Mouse (Mus musculus): ENCODE results near the gene Pde4d. TPM values are rescaled to one million over a fixed set of nuclear protein-coding genes. Genes with fewer than 3 reads are reported as not detected.

The Pde4d gene
- polyA plus RNA-seq, 1 experiment, result 33.8 TPM

DNA sequence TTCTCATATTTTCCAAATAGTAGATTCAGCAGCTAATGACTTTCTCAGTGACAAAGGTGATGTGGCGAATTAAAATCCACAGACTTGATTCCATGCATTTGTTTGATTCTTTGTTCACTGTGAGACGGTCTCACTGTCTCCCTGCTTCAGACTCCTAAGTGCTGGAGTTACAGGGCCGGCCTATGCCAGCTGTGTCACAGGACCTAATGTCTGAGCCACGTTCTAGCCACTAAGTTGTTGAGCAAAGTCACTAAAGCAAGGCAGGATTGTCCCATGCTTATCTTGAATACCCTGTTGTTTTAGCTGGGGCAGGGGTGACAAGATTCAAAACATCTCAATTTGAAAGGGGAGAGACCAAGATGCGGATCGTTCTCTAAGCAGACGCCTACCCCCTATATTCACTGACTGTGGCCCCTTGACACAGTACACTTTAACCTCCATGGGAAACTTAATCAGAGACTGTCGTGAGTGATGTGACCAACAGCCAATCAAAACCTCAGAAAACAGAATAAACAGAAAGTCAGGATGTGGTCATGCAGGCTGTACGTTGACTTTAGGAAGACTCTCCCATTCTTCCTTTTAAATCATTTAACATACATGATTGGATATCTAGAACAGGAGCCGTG, 1195.6 kb downstream of the Pde4d start:
- TF ChIP-seq POLR2A (IDR thresholded peaks at IDR 0.05; ENCODE audit: borderline replicate concordance, insufficient read depth, low read length), result no peak
- TF ChIP-seq CTCF (IDR thresholded peaks at IDR 0.05; ENCODE audit: borderline replicate concordance, insufficient read depth, low read depth, low read length), result no peak
- DNase-seq, result no peak
- Histone ChIP-seq H3K27ac (ENCODE audit: insufficient read depth, low read length) (no peak overlapping the region), H3K27me3 (ENCODE audit: control insufficient read depth, insufficient read depth, low read length) (no peaks in the 10 kb centered on the region), H3K4me3 (replicated peaks; ENCODE audit: insufficient read depth, low read depth, low read length) (no peak overlapping the region), H3K4me1 (ENCODE audit: control insufficient read depth, insufficient read depth, low read length) (no peaks in the 10 kb centered on the region; the same call in 1 of the 2 replicates)
- 72% methylated on average over 10 of the region's 10 CpGs for WGBS

DNA sequence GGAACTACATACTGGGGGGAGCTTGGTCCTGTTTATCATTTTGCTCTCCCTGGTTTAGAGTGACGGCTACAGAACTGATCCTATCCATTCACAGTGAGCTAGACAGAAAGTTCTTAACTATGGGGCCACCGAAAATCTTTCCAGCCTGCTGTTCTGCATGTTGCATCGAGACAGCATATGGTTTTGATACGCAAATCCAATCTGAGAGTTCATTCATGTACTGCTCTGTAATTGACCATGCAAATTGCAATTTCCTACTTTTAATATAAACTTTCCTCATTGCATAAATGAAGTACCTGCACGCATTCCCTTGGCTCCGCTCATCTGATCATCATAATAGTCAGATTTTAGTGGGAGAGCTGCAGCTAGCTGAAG, 1196.1 kb downstream of the Pde4d start:
- no peak for DNase-seq
- H3K27me3 ChIP-seq (ENCODE audit: control insufficient read depth, insufficient read depth, low read length), result no peaks in the 10 kb centered on the region
- H3K27ac ChIP-seq (ENCODE audit: insufficient read depth, low read length), result no peak overlapping the region
- H3K4me1 ChIP-seq (ENCODE audit: control insufficient read depth, insufficient read depth, low read length), result no peaks in the 10 kb centered on the region; the same call in 1 of the 2 replicates
- WGBS, result 72% methylated on average over 6 of the region's 6 CpGs
- TF ChIP-seq CTCF (IDR thresholded peaks at IDR 0.05; ENCODE audit: borderline replicate concordance, insufficient read depth, low read depth, low read length), result no peak
- no peak for TF ChIP-seq POLR2A (IDR thresholded peaks at IDR 0.05; ENCODE audit: borderline replicate concordance, insufficient read depth, low read length)
- no peak overlapping the region for H3K4me3 ChIP-seq (replicated peaks; ENCODE audit: insufficient read depth, low read depth, low read length)

DNA sequence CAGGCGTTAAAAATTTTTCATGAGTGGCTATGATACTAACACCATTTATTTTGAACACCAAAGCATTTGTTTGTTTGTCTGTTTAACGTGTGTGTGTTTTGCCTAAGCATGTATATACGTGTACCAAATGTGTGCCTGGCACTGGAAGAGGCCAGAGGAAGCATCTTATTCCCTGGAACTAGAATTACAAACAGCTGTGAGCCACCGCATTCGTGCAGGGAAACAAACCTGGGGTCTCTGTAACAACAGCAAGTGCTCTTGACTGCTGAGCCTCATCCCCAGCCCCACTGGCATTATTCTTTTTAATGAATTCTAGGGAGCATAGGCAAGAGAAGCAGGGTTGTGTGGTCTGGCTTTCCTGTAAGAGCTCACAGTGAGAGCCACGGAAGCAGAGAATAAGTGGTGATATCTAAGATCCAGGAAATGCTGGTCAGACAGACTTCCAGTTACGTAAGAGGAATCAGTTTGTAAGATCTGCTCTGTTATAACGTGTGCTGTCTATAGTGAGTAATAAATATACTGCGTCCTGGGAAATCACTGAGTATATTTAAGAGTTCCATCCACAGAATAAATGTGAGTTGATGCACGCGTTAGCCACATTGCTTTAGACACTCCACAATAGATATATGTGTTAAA, 1197.0 kb downstream of the Pde4d start:
- no peak overlapping the region for H3K27ac ChIP-seq (ENCODE audit: insufficient read depth, low read length)
- no peaks in the 10 kb centered on the region for H3K27me3 ChIP-seq (ENCODE audit: control insufficient read depth, insufficient read depth, low read length)
- no peak overlapping the region for H3K4me3 ChIP-seq (replicated peaks; ENCODE audit: insufficient read depth, low read depth, low read length)
- WGBS, result 75% methylated on average over 11 of the region's 11 CpGs
- TF ChIP-seq CTCF (IDR thresholded peaks at IDR 0.05; ENCODE audit: borderline replicate concordance, insufficient read depth, low read depth, low read length) (no peak), POLR2A (IDR thresholded peaks at IDR 0.05; ENCODE audit: borderline replicate concordance, insufficient read depth, low read length) (no peak)
- no peaks in the 10 kb centered on the region; the same call in 1 of the 2 replicates for H3K4me1 ChIP-seq (ENCODE audit: control insufficient read depth, insufficient read depth, low read length)
- DNase-seq, result no peak

DNA sequence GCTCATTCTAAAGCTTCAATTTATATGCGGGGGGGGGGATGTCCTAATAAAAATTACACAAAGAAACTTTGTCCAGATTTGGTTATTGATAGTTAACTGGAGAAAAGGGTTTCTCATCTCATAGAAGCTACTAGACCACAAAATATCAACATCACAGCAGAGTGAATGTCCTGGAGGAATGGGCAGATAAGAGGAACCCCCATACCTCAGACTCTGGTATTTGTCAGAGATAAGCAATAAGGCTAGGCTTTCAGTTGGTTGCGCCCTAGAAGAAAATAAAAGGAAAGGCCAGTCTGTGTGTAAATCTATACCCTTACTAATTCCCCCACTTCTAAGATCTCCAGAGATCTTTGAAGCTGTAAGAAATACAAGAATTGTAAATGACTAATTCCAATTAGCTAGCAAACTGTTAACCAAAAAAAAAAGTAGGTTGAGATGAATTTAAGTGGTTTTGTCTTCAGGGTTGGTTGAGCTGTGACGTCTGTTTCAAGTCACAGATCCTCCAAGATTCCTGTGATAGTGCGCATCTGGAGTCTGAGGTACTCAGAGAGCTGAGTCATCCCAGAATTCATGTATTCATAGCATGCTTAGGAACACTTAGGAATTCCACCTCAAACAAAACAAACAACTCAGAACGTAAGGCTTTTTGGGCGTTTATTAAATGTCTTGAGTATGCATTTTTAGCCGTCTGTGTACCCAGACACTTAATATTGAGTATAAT, 1197.9 kb downstream of the Pde4d start:
- 94% methylated on average over 7 of the region's 7 CpGs for WGBS
- H3K27ac ChIP-seq (ENCODE audit: insufficient read depth, low read length), result no peak overlapping the region
- H3K27me3 ChIP-seq (ENCODE audit: control insufficient read depth, insufficient read depth, low read length), result no peaks in the 10 kb centered on the region
- H3K4me3 ChIP-seq (replicated peaks; ENCODE audit: insufficient read depth, low read depth, low read length), result no peak overlapping the region
- DNase-seq, result no peak
- TF ChIP-seq POLR2A (IDR thresholded peaks at IDR 0.05; ENCODE audit: borderline replicate concordance, insufficient read depth, low read length) (no peak), CTCF (IDR thresholded peaks at IDR 0.05; ENCODE audit: borderline replicate concordance, insufficient read depth, low read depth, low read length) (no peak)
- H3K4me1 ChIP-seq (ENCODE audit: control insufficient read depth, insufficient read depth, low read length), result no peaks in the 10 kb centered on the region; the same call in 1 of the 2 replicates

DNA sequence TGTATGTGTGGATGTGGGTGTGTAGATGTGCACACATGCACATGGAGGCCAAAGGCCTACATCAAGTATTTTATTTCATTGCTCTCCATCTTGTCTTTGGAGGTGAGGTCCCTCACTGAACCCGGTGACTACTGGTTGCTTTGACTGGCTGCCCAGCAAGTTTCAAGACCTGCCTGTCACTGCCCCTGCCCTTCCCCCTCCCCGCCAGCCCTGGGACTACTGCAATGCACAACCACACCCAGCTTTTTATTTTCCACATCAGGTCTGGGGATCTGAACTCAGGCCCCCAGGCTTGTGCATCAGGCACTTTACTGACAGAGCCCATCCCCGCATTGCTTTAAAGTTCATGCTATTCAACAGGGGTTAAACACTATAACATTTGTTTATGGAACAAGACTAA, 1198.6 kb downstream of the Pde4d start:
- Histone ChIP-seq H3K27me3 (ENCODE audit: control insufficient read depth, insufficient read depth, low read length) (no peaks in the 10 kb centered on the region), H3K27ac (ENCODE audit: insufficient read depth, low read length) (no peak overlapping the region), H3K4me1 (ENCODE audit: control insufficient read depth, insufficient read depth, low read length) (no peaks in the 10 kb centered on the region), H3K4me3 (replicated peaks; ENCODE audit: insufficient read depth, low read depth, low read length) (no peak overlapping the region)
- no peak for TF ChIP-seq CTCF (IDR thresholded peaks at IDR 0.05; ENCODE audit: borderline replicate concordance, insufficient read depth, low read depth, low read length)
- no peak for TF ChIP-seq POLR2A (IDR thresholded peaks at IDR 0.05; ENCODE audit: borderline replicate concordance, insufficient read depth, low read length)
- no peak for DNase-seq
- WGBS, result 94% methylated on average over 3 of the region's 3 CpGs

DNA sequence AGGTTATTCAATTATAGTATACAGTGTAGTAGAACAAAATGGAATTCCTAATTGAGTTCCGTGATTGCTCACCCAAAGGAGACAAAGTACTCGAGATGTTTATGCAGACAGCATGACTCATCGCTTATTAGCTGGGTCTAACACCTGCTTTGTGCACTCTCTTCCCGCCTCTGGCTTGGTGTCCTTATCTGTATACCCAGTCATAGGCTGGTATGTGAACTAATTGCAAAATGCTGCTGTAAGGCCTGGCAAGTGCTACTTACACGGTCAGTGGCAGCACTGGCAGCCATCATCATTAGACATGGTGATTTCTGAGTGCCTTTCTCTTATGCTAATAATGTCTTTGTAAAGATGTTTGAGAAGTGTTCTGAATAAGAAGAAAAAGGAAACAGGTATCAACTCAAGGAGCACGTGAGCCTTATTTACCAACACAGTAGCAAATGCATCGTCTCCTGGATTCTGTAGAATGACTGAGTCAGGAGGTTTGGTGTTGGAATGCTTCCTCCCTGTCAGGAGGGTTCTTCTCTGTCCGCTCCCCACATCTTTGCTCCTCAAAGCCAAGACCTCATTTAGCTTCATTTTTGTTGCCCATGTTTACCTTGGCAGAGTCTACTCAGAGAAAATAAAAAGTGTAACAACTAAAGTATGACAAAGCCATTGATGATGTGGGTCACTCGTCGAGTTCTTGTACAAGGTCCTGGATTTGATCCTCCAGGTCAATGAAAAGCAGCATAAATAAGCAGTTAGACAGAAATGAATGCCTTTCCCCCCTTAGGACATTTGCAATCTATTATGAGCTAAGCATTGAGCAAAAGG, 1202.2 kb downstream of the Pde4d start:
- H3K4me1 ChIP-seq (ENCODE audit: control insufficient read depth, insufficient read depth, low read length), result peaks cover 2% of the 10 kb centered on the region; the same call in 1 of the 2 replicates
- 75% methylated on average over 10 of the region's 10 CpGs for WGBS
- no peak for TF ChIP-seq POLR2A (IDR thresholded peaks at IDR 0.05; ENCODE audit: borderline replicate concordance, insufficient read depth, low read length)
- TF ChIP-seq CTCF (IDR thresholded peaks at IDR 0.05; ENCODE audit: borderline replicate concordance, insufficient read depth, low read depth, low read length), result no peak

DNA sequence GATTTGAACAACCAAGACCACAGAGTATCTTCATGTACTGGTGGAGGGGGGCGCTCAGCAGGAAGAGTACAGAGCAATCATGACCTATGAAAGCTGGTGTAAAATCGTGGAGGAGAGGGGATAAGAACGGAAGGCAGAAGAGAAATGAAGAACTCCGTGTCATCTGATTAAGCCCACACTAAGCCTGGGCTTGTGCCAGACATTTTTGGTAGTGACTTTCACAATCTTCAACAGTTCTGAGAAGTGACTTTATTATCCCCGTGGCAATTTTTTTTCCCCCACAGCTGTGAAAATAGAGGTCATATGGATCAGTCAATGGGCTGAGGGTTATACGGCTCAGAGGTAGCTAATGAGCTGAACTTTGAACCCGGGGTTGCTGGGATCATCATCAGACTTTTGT, 1202.9 kb downstream of the Pde4d start:
- no peak overlapping the region for H3K4me3 ChIP-seq (replicated peaks; ENCODE audit: insufficient read depth, low read depth, low read length)
- H3K27me3 ChIP-seq (ENCODE audit: control insufficient read depth, insufficient read depth, low read length), result no peaks in the 10 kb centered on the region
- TF ChIP-seq CTCF (IDR thresholded peaks at IDR 0.05; ENCODE audit: borderline replicate concordance, insufficient read depth, low read depth, low read length) (no peak), POLR2A (IDR thresholded peaks at IDR 0.05; ENCODE audit: borderline replicate concordance, insufficient read depth, low read length) (no peak)
- H3K4me1 ChIP-seq (ENCODE audit: control insufficient read depth, insufficient read depth, low read length), result peaks cover 7% of the 10 kb centered on the region; the same call in 1 of the 2 replicates
- no peak for DNase-seq
- no peak overlapping the region for H3K27ac ChIP-seq (ENCODE audit: insufficient read depth, low read length)
- WGBS, result 75% methylated on average over 7 of the region's 7 CpGs

More for the DNA sequence above, 1202.2 kb downstream of the Pde4d start:
- H3K27me3 ChIP-seq (ENCODE audit: control insufficient read depth, insufficient read depth, low read length), result no peaks in the 10 kb centered on the region
- H3K4me3 ChIP-seq (replicated peaks; ENCODE audit: insufficient read depth, low read depth, low read length), result no peak overlapping the region
- H3K27ac ChIP-seq (ENCODE audit: insufficient read depth, low read length), result no peak overlapping the region
- DNase-seq, result no peak
